Mouse (Mus musculus) CH12.LX (cell line): ENCODE data around the gene Tspan13. TPM values are rescaled to one million over a fixed set of nuclear protein-coding genes. Genes with fewer than 3 reads are reported as not detected.

ENCODE experiments used
- polyA plus RNA-seq: library from polyadenylated mRNA; unstranded; fragments of >175 nt; gene quantifications from 2 replicates; pipeline ENCODE4 v1.2.1, GENCODE M21; 2012; ENCODE audit warnings: low read depth; ENCODE audit not compliant: insufficient read length
- total RNA-seq, 2 experiments: library from RNA; depleted of rRNA; stranded (reverse); fragments of 300-350 nt in 1 of 2; fragments of >200 nt in 1 of 2; gene quantifications; 2 replicates each; pipeline ENCODE4 v1.2.3; 2012 to 2014

The Tspan13 gene
- total and polyA plus RNA-seq, 3 experiments, result 16.6 to 28.9 (median 18.6) TPM

Other genes starting within 250 kb of the Tspan13 start
- not detected in 2 replicates for gene Agr3, start 116.9 kb downstream of the Tspan13 start, total RNA-seq (2012; rRNA removed)
- gene Agr3, start 116.9 kb downstream of the Tspan13 start, total RNA-seq (2014; rRNA removed), result not detected in 2 replicates
- not detected in 2 replicates for gene Agr3, start 116.9 kb downstream of the Tspan13 start, polyA plus RNA-seq
- not detected in 2 replicates for gene Agr2, start 49.6 kb downstream of the Tspan13 start, total RNA-seq (2012; rRNA removed)
- not detected in 2 replicates for gene Agr2, start 49.6 kb downstream of the Tspan13 start, total RNA-seq (2014; rRNA removed)
- gene Agr2, start 49.6 kb downstream of the Tspan13 start, polyA plus RNA-seq, result not detected in 2 replicates
- gene Ankmy2, start 114.6 kb upstream of the Tspan13 start, total RNA-seq (2012; rRNA removed), result 13.8 and 14.8 TPM in 2 replicates
- gene Ankmy2, start 114.6 kb upstream of the Tspan13 start, total RNA-seq (2014; rRNA removed), result 19.1 and 20.9 TPM in 2 replicates
- gene Ankmy2, start 114.6 kb upstream of the Tspan13 start, polyA plus RNA-seq, result 16.7 and 16.8 TPM in 2 replicates
- gene Bzw2, start 115.6 kb upstream of the Tspan13 start, total RNA-seq (2012; rRNA removed), result 161 and 192 TPM in 2 replicates
- gene Bzw2, start 115.6 kb upstream of the Tspan13 start, total RNA-seq (2014; rRNA removed), result 412 and 424 TPM in 2 replicates
- 254 and 275 TPM in 2 replicates for gene Bzw2, start 115.6 kb upstream of the Tspan13 start, polyA plus RNA-seq
- not detected in 2 replicates for gene Lrrc72, start 210.9 kb upstream of the Tspan13 start, total RNA-seq (2012; rRNA removed)
- gene Lrrc72, start 210.9 kb upstream of the Tspan13 start, total RNA-seq (2014; rRNA removed), result not detected in 2 replicates
- not detected in 2 replicates for gene Lrrc72, start 210.9 kb upstream of the Tspan13 start, polyA plus RNA-seq